Mouse (Mus musculus): ENCODE measurements around the gene Slitrk4. TPM values are rescaled to one million over a fixed set of nuclear protein-coding genes. Genes with fewer than 3 reads are reported as not detected.

Slitrk4 gene
- total RNA-seq (2021), result under 1 TPM; 0.07 to 0.10 TPM
- long read RNA-seq, experiment 1, result 0 reads
- long read RNA-seq, experiment 2, result 0 reads

GRCm38 (mm10) chrX:64276290-64277125 is at the start of gene Slitrk4:
Gene Slitrk4 (minus strand): TSS chrX:64276996.
- DNase-seq, result no peak

GRCm38 (mm10) chrX:64319501-64319900 is 42.7 kb upstream of the Slitrk4 start:
- no peak for DNase-seq

- DNase-seq, result no peak
These were observed 1.1 kb upstream of the Slitrk4 start for GRCm38 (mm10) chrX:64277991-64278301.

DNA sequence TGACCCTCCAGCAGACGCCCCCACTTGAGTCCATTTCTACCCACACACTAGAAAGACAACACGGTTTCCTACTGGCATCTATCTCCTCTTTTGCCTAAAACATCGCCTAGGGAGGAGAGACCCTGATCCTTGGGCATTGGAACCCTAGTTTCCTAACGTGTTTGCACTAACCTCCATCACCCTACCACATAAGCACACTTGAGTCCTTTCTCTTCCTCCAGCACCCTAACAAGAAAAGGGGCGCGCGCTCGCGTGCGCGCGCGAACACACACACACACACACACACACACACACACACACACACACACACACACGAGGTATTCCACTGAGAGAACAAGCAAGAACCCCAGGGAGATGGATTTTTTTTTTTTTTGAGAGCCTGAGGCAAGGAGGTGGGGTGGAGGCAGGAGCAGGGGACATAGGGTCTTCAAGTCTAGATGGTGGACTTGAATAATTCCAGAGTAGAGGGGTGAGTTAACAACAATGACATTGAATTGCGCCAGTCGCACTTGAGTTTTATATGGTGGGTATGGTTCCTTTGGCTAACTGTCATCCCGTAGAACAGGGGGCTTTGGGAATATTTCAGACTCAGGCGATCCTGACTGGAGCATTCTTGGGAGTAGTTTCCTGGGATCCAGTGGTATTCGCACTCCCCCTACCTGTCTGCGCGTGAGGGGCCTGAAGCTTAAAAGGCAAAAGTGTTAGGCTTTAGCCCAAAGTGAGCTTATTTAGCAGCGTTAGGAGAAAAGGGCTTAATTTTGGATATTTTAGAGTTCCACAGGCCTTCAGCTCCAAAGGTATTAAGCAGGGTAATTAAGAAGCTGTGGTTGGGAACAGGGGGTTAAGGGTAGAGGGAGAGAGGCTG is 562 bp upstream of the Slitrk4 start:
- no peak for DNase-seq

GRCm38 (mm10) chrX:64275501-64276289 is 1.1 kb downstream of the Slitrk4 start:
- no peak for DNase-seq

DNA sequence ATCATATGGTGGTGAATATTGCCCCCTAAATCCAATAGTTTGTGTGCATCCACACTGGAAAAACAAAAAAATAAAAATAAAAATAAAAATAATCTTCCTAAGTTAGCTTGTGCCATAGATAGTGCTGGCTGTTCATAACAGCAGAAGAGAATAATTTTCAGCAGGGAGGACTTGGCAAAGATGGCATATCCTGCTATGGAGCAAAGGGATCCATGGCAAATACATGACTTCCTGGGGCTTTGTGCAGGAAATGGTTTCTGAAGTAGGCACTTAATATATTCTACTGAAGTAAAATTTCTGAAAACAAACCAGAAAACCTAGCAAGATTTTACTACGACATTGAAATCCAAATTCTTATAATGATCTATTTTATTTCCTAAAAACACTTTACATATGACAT is 13.3 kb downstream of the Slitrk4 start:
- DNase-seq, result no peak

Other genes starting within 250 kb of the Slitrk4 start
- not detected for gene Gm6760, start 124.8 kb downstream of the Slitrk4 start, total RNA-seq (2021)
- not detected for gene 3830417A13Rik, start 103.4 kb downstream of the Slitrk4 start, total RNA-seq (2021)